Mouse (Mus musculus) midbrain, postnatal 0 days (tissue): ENCODE results near the gene Ccdc34. TPM values are rescaled to one million over a fixed set of nuclear protein-coding genes. Genes with fewer than 3 reads are reported as not detected.

ENCODE experiments used
- ATAC-seq: fragments of 200-750 bp; cut with Nextera tagmentation; 2 replicates; pipeline ENCODE4 v1.8.0; 2017; ENCODE audit warnings: moderate number of reproducible peaks, mild to moderate bottlenecking, moderate TSS enrichment, moderate library complexity; ENCODE audit not compliant: low FRiP score
- DNase-seq: peaks from one replicate; pipeline ENCODE4 v3.0.0-alpha.2; 2015; ENCODE audit warnings: low spot score
- H3K27ac ChIP-seq: fragments of 300-500 bp; sonication (generic); 2 replicates; pipeline ENCODE4 v1.5.1; 2014; ENCODE audit warnings: low read depth, mild to moderate bottlenecking, low read length, mixed read lengths
- H3K27me3 ChIP-seq: fragments of 300-500 bp; sonication (generic); 2 replicates; pipeline ENCODE4 v1.6.1; 2014; ENCODE audit warnings: low read length, control low read depth, mixed read lengths; ENCODE audit not compliant: insufficient read depth
- H3K36me3 ChIP-seq: fragments of 300-500 bp; sonication (generic); 2 replicates; pipeline ENCODE4 v1.6.1; 2014; ENCODE audit warnings: low read length, control low read depth, mixed read lengths; ENCODE audit not compliant: insufficient read depth
- H3K4me1 ChIP-seq: fragments of 300-500 bp; sonication (generic); 2 replicates; pipeline ENCODE4 v1.6.1; 2014; ENCODE audit warnings: mild to moderate bottlenecking, control low read depth, antibody characterized with exemption, low read length, mixed read lengths; ENCODE audit not compliant: insufficient read depth
- H3K4me2 ChIP-seq: fragments of 300-500 bp; sonication (generic); 2 replicates; pipeline ENCODE4 v1.6.1; 2014; ENCODE audit warnings: low read depth, mild to moderate bottlenecking, low read length, mixed read lengths; ENCODE audit not compliant: poor library complexity, severe bottlenecking
- H3K4me3 ChIP-seq: fragments of 300-500 bp; sonication (generic); 2 replicates; pipeline ENCODE4 v1.5.1; 2014; ENCODE audit warnings: low read depth, mild to moderate bottlenecking, low read length, moderate library complexity
- H3K9ac ChIP-seq: fragments of 300-500 bp; sonication (generic); replicated peaks from 2 replicates; pipeline ENCODE4 v1.6.1; 2014; ENCODE audit warnings: mild to moderate bottlenecking, low read length, moderate library complexity, mixed read lengths; ENCODE audit not compliant: poor library complexity, severe bottlenecking
- H3K9me3 ChIP-seq: fragments of 300-500 bp; sonication (generic); 2 replicates; pipeline ENCODE4 v1.6.1; 2016; ENCODE audit warnings: low read length, control low read depth
- CTCF ChIP-seq: IDR thresholded peaks from 2 replicates; pipeline ENCODE4 v1.5.1; 2016; ENCODE audit warnings: antibody characterized with exemption, mild to moderate bottlenecking
- WGBS: fragments of 180-500 bp; shearing (Covaris S2); extraction: QIAGEN DNeasy Blood & Tissue Kit; methylation state at CpG from one replicate; pipeline ENCODE4 v1.1.7; 2014; 5-methylcytosine and 5-hydroxymethylcytosine counted together
- polyA plus RNA-seq: library from polyadenylated mRNA; unstranded; fragments of >200 nt; fragmentation: Nextera tagmentation; extraction: Ambion mirVana; gene quantifications from 2 replicates; pipeline ENCODE4 v1.2.1, GENCODE M21; 2015
- total RNA-seq: library from RNA; depleted of rRNA; stranded (reverse); fragments of >200 nt; gene quantifications from 2 replicates; pipeline ENCODE4 v1.2.3, GENCODE M21; 2014

Ccdc34 gene
- total and polyA plus RNA-seq, 2 experiments from 2014 or later: 19.8 to 28.9 TPM

DNA sequence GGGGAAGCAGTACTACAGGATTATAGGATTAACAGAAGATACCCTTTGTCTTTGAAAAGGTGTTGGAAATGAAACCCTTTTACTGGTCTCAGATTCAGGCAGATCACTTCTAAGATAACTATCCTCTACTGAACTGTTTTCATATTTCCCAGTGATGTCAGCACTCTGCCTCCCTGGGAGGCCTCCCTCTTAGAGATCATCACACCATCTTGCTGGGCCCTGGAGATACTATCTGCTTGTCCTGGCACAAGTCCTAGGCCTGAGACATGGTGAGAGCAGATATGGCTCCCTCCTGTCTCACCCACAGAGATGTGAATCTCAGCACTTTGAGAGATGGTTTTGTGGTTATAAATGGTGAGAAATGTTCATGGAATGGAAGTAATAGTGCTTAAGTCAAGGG lies 131.6 kb downstream of the Ccdc34 start:
- H3K36me3 ChIP-seq: no peaks in the 10 kb centered on the region
- H3K4me3 ChIP-seq: no peak overlapping the region
- no peak overlapping the region for H3K4me2 ChIP-seq
- no peak overlapping the region for H3K9ac ChIP-seq
- no peak overlapping the region for H3K27ac ChIP-seq
- no peak for TF ChIP-seq CTCF
- H3K9me3 ChIP-seq: no peaks in the 10 kb centered on the region
- H3K4me1 ChIP-seq: no peaks in the 10 kb centered on the region
- DNase-seq (no peak), ATAC-seq (no peak)
- H3K27me3 ChIP-seq: no peaks in the 10 kb centered on the region

DNA sequence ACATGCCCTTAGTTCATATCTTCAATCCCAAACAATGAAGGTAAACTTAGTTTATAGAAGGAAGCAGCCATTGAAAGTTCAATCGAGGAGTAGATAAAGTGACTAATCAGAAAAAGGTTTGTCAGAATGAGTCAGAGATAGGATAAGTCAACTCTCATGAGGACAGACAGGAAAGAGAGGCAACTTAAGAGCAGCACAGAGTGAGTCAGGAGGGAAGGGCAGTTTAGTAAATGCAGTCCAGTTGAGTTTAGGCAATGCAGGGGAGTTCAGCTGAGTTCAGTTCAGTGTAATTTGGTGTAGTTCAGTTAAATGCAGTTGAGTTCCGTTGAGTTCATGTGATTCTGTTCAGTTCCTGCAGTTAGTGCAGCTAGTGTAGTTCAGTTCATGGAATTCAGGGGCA lies 138.7 kb downstream of the Ccdc34 start:
- Histone ChIP-seq H3K9ac (no peak overlapping the region), H3K36me3 (no peaks in the 10 kb centered on the region), H3K4me2 (no peak overlapping the region), H3K4me3 (no peak overlapping the region), H3K27ac (no peak overlapping the region), H3K4me1 (no peaks in the 10 kb centered on the region), H3K9me3 (no peaks in the 10 kb centered on the region; the same call in 1 of the 2 replicates), H3K27me3 (no peaks in the 10 kb centered on the region)
- DNase-seq (no peak), ATAC-seq (no peak)
- 99% methylated on average over 2 of the region's 2 CpGs for WGBS
- TF ChIP-seq CTCF: no peak

DNA sequence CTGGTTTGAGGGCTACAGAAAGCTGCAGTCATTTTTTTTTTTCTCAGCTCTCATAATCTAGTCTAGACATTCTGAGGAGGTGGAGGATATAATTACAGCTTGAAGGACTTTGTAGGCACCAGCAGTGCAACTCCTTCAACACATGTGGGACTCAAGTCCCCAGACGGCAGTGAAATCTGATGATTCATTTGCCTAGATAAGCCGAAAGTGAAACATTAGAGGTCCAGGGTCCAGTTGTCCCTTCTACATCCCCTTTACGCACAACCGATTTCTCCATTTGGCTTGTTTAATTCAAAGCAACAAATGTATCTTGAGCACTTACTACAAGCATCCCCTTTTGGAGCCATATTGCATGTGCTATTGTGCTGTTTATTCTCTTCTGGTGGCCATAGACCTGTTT lies 147.4 kb downstream of the Ccdc34 start:
- no peak overlapping the region for H3K27ac ChIP-seq
- no peak overlapping the region for H3K4me3 ChIP-seq
- H3K36me3 ChIP-seq: no peaks in the 10 kb centered on the region
- H3K4me2 ChIP-seq: no peak overlapping the region
- no peaks in the 10 kb centered on the region for H3K9me3 ChIP-seq
- no peaks in the 10 kb centered on the region for H3K4me1 ChIP-seq
- ATAC-seq: no peak
- no peak for TF ChIP-seq CTCF
- H3K9ac ChIP-seq: no peak overlapping the region
- WGBS: 92% methylated on average over 4 of the region's 4 CpGs
- no peak for DNase-seq
- no peaks in the 10 kb centered on the region for H3K27me3 ChIP-seq

DNA sequence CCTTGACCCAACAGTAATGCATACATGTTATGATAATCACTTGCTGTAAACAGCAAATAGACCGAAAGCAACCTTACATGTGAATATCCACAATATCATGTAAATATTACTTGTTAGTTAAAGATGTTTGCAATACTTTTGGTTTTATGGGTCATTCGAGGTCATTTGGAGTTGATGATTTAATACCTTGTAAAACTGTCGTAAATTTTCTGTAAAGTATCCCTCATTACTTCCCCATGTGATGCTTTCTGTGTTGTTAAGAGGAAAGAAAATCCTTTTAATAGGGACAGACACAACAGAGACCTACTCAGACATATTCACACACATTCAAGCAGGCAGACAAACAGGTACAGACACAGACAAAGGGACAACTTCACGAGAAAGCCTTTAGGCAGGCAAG lies 150.1 kb downstream of the Ccdc34 start:
- no peak overlapping the region for H3K4me2 ChIP-seq
- no peaks in the 10 kb centered on the region for H3K27me3 ChIP-seq
- H3K4me3 ChIP-seq: no peak overlapping the region
- 82% methylated on average over 4 of the region's 4 CpGs for WGBS
- H3K9me3 ChIP-seq: no peaks in the 10 kb centered on the region
- no peak for TF ChIP-seq CTCF
- H3K4me1 ChIP-seq: no peaks in the 10 kb centered on the region
- H3K36me3 ChIP-seq: no peaks in the 10 kb centered on the region
- ATAC-seq: no peak
- no peak for DNase-seq
- H3K27ac ChIP-seq: no peak overlapping the region
- H3K9ac ChIP-seq: no peak overlapping the region

DNA sequence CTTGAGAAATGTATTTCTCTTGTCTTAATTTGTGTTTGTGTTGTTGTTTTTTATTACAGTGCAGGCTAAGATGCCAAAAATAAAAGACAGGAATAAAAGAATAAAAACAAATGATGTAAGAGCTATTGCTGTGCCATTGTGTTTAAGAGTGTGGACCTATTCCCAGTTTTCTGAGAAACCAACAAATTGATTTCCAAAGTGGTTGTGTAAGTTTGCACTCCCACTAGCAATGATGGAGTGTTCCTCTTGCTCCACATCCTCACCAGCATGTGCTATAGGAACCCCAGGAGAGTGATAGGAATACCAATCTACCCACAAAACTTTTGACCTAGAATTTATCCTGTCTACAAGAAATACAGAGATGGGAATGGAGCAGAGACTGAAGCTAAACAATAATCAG lies 150.7 kb downstream of the Ccdc34 start:
- Histone ChIP-seq H3K9ac (no peak overlapping the region), H3K4me1 (no peaks in the 10 kb centered on the region), H3K36me3 (no peaks in the 10 kb centered on the region), H3K4me3 (no peak overlapping the region), H3K4me2 (no peak overlapping the region), H3K27ac (no peak overlapping the region), H3K9me3 (no peaks in the 10 kb centered on the region), H3K27me3 (no peaks in the 10 kb centered on the region)
- no peak for DNase-seq
- TF ChIP-seq CTCF: no peak
- no peak for ATAC-seq

DNA sequence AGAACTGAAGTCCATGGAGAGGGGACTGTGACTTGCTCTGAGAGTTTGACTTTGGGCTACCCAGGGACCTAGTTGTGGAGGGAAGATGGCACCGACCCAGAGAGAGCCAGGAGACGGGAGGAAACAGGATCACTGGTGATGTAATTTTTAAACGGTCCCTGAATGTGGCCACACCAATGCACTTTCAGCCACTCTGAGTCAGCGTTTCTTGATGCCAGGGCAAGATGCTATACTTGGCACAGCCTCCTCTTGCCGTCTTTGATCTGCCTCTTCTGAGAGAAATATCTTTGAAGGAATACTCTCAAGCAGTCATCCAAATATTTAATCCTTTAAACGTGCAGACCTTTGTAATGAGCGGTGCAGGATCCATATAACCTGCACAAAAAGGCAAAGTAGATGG lies 154.8 kb downstream of the Ccdc34 start:
- TF ChIP-seq CTCF: no peak
- Histone ChIP-seq H3K4me1 (no peaks in the 10 kb centered on the region), H3K27ac (no peak overlapping the region), H3K4me2 (no peak overlapping the region), H3K9me3 (no peaks in the 10 kb centered on the region), H3K4me3 (no peak overlapping the region), H3K9ac (no peak overlapping the region), H3K27me3 (no peaks in the 10 kb centered on the region), H3K36me3 (no peaks in the 10 kb centered on the region)
- no peak for ATAC-seq
- no peak for DNase-seq
- 59% methylated on average over 7 of the region's 7 CpGs for WGBS
